Mouse (Mus musculus) brain, embryonic 14.5 days (tissue): Measurements from ENCODE around the gene Pde4b.

Experiments used
- CTCF ChIP-seq: fragments of 200-500 bp; IDR thresholded peaks from 2 replicates; pipeline ENCODE4 v1.5.1; 2012; ENCODE audit warnings: inconsistent platforms, mild to moderate bottlenecking, moderate library complexity, borderline replicate concordance; ENCODE audit not compliant: insufficient read depth, insufficient read length; ENCODE audit errors: extremely low read depth
- POLR2A ChIP-seq: fragments of 200-500 bp; IDR thresholded peaks from 2 replicates; pipeline ENCODE4 v1.6.1; 2012; ENCODE audit warnings: mild to moderate bottlenecking, inconsistent platforms, borderline replicate concordance; ENCODE audit not compliant: poor library complexity, insufficient read depth, insufficient read length, severe bottlenecking; ENCODE audit errors: extremely low read depth

- TF ChIP-seq CTCF (no peak), POLR2A (no peak)
Observed at GRCm38 (mm10) chr4:102607744-102608416, 520.5 kb downstream of the Pde4b start.
